Mouse (Mus musculus) frontal cortex, postnatal 14 days (tissue): Measurements from ENCODE around the gene Fam90a1a.
"Not testable (repeated sequence)": the region's sequence is repeated elsewhere in the genome, so short reads cannot be mapped to it uniquely, and the experiment has no call there.

ENCODE experiments used
- DNase-seq, 2 experiments: peaks; one replicate each; pipeline ENCODE4 v3.0.0; 2022; ENCODE audit warnings: low spot score in 2 of 2

Gene Fam90a1a

GRCm38 (mm10) chr8:21958414-21958813 is at the start of gene Fam90a1a:
Gene Fam90a1a, plus strand, starts transcription at chr8:21958714.
- DNase-seq = no peak

- no peak for DNase-seq
These were observed 46.6 kb upstream of the Fam90a1a start for GRCm38 (mm10) chr8:21911931-21912330.

- no peak for DNase-seq
These were observed 46.0 kb upstream of the Fam90a1a start for GRCm38 (mm10) chr8:21912554-21912953.

- no peak for DNase-seq
These were observed 42.9 kb upstream of the Fam90a1a start for GRCm38 (mm10) chr8:21915625-21916024.

- not testable (repeated sequence) for DNase-seq
These were observed 27.8 kb upstream of the Fam90a1a start for GRCm38 (mm10) chr8:21930754-21931153.

GRCm38 (mm10) chr8:21932610-21933009 is 25.9 kb upstream of the Fam90a1a start, which contains the start of gene Defb15:
Gene Defb15, minus strand, starts transcription at chr8:21932710.
- DNase-seq = no peak

- not testable (repeated sequence) for DNase-seq
These were observed 20.5 kb upstream of the Fam90a1a start, which contains the start of gene Defb35 for GRCm38 (mm10) chr8:21938052-21938451. Gene Defb35, plus strand, starts transcription at chr8:21938352.

- no peak for DNase-seq
These were observed 12.1 kb upstream of the Fam90a1a start, which contains the start of gene Defb13 for GRCm38 (mm10) chr8:21946462-21946861. Gene Defb13, plus strand, starts transcription at chr8:21946762.

- DNase-seq = no peak
These were observed 11.1 kb upstream of the Fam90a1a start for GRCm38 (mm10) chr8:21947311-21948017.

- DNase-seq = peak; percentile 7 to 57
These were observed 3.2 kb upstream of the Fam90a1a start for GRCm38 (mm10) chr8:21955321-21955720.

GRCm38 (mm10) chr8:21956336-21956735 is 2.2 kb upstream of the Fam90a1a start:
- DNase-seq = no peak

- DNase-seq = no peak
These were observed 8.1 kb downstream of the Fam90a1a start for GRCm38 (mm10) chr8:21966646-21967045.

- no peak for DNase-seq
These were observed 11.0 kb downstream of the Fam90a1a start, which contains the start of gene Ccdc70 for GRCm38 (mm10) chr8:21969475-21969874. Gene Ccdc70, plus strand, starts transcription at chr8:21969775.

GRCm38 (mm10) chr8:21978193-21978592 is 19.7 kb downstream of the Fam90a1a start:
- DNase-seq = no peak

- DNase-seq = peak in 1 of 2 experiments; percentile 28
These were observed 23.3 kb downstream of the Fam90a1a start for GRCm38 (mm10) chr8:21981664-21982337.

- peak; percentile 19 to 59 for DNase-seq
These were observed 33.7 kb downstream of the Fam90a1a start for GRCm38 (mm10) chr8:21992184-21992583.

- no peak for DNase-seq
These were observed 36.7 kb downstream of the Fam90a1a start for GRCm38 (mm10) chr8:21995181-21995580.

- DNase-seq = no peak
These were observed 46.4 kb downstream of the Fam90a1a start for GRCm38 (mm10) chr8:22004750-22005522.

- DNase-seq = no peak
These were observed 47.9 kb downstream of the Fam90a1a start for GRCm38 (mm10) chr8:22006423-22006822.

GRCm38 (mm10) chr8:22009403-22009802 is 50.9 kb downstream of the Fam90a1a start:
- no peak for DNase-seq

- DNase-seq = no peak
These were observed 54.7 kb downstream of the Fam90a1a start for GRCm38 (mm10) chr8:22013034-22013707.
